Mouse (Mus musculus): ENCODE measurements around the gene Rnf169.

Rnf169 gene

DNA sequence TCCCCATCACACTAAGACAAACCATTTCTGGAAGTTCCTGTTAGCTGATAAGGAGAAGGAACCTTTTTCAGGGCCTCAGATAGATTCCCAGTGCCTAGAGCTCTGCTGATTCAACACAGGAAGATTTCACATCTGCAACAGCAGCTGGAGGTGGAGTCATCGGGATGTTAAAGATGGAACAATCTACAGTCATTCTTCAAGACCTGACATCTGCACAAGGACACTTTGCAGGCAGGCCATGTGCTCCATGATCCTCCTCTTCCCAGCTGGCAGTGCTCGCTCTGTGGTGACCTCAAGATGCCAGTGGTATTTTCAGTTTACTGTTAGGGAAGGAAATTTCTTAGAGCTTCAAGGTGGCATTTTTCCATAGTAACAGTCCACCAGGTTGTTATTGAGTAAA, 87.9 kb downstream of the Rnf169 start:
- no peak for DNase-seq (ENCODE audit: low spot score)

DNA sequence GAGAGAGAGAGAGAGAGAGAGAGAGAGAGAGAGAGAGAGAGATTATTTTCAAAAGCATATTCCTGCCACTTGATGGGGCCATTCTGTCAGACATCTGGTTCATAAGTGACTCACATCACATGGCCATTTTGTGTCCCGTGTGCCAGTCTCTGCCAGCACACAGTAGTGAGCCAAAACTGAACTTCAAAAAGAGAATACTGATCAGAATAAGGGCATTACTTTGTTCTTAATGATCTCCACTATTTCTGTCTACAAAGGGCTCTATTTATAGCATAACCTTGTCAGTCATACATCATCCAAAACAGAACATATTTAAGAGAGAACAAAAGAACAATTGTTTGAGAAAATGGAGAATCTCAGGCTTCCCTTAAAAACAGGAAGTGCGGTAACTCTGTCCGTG, 88.8 kb downstream of the Rnf169 start:
- no peak for DNase-seq (ENCODE audit: low spot score)

DNA sequence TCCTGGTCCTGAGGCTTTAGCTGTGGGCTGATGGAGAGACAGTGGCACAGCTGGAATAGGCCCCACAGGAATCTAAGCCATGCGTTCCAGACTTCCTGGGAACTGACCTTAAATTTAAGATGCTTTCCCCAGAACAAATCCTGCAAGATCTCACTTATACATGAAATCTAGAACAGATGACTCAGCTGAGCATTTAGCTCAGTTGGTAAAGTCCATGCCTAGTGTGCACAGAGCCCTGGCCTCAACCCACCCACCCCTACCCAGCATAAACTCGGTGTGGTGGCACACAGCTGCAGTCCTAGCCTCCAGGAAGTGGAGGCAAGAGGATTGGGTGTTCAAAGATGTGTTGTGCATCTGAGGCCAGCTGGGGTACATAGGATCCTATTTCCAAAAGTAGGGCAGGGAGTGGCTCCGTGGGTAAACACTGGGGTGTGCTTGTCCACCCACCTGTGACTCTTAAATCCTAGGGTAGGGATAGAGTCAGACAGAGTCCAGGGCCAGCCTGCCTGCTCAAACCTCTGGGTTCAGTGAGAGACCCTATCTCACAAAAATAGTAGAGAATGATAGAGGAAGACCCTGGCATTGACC, 90.0 kb downstream of the Rnf169 start:
- DNase-seq (ENCODE audit: low spot score) = no peak

DNA sequence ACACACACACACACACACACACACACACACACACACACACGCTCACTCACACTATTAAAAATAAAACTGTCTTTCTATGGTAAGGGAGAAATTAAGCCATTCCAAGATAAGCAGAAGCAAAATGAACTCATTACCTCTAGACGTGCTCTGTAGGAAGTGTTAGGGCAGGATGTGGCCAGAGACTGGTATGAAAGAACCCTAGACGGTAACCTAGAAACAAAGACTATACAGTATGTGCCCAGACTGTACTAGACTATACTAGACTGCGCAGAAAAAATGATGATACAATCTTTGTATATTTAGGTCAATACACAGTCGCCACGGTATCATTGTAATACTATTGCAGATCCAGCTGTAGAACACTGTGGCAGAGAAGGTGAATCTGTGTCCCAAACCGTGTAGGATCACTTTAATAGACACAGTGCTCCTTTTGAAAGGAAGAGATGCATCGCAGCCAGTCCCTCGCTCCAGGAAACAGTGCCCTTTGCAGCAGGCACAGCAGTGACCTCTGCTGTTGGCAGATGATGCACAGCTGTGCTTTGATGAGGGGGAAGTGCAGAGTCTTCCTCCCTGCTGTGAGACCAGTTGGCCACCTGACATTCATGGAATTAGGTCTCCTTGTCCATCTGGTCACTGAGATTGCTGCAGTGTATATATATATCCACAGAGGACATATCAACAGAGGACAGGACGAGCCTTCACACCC, 90.9 kb downstream of the Rnf169 start:
- DNase-seq (ENCODE audit: low spot score) = peak; percentile 16

DNA sequence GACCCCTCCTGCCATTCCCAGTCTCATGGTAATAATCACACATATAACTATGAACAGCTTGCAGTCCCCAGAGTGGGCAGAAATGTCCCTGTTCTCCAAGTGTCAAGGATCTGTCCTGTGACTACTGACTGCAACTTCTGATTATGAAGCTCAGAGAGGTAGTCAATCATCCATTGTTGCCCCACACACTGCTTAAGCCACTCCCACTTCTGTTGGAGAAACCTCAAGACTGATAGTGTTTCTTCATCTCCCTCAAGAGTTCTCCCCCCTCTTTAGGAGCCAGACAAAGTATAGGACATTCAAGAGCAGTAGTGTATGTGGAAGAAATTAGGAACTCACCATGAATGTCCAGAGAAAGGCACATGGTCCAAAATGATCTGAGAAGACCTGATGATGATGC, 92.5 kb downstream of the Rnf169 start:
- DNase-seq (ENCODE audit: low spot score) = no peak

DNA sequence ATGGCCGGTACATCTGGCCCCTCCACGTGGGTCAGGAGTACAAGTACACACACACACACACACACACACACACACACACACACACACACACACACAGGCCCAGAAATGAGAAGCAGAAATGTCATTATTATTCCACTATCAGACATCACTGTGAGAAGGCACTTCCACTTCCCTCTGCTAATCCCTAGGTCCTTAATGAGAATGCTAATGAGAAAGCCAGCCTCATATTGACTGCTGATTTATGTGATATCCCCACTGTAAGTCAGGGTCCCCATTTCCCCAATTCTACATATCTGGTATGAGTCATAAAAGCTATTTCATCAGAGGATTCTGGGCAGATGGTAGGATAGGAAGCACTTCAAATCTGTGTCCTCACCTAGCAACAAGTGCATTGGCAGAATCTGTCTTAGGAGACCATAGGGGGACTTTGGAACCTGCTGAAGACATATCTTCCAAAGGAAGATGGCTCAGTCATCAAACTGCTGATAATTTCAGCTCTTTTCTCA, 93.0 kb downstream of the Rnf169 start:
- no peak for DNase-seq (ENCODE audit: low spot score)

DNA sequence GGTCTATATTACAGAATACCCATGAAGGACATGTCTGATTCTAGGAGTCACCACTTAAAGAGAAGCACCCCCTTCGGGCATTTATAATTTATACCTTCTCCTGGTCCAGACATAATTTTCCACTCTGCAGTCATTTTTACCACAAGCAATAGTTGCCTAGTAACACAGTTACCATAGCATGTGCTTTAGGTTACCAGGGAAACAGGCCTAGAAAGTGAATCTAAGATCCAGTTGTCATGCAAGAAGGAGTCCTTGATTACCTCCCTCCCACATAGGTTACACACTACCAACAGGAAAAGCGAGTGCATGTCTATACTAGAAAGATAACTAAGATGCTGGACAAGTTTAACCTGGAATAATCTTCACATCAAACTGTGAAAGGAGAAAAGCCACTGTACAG, 102.0 kb downstream of the Rnf169 start:
- no peak for DNase-seq (ENCODE audit: low spot score)

DNA sequence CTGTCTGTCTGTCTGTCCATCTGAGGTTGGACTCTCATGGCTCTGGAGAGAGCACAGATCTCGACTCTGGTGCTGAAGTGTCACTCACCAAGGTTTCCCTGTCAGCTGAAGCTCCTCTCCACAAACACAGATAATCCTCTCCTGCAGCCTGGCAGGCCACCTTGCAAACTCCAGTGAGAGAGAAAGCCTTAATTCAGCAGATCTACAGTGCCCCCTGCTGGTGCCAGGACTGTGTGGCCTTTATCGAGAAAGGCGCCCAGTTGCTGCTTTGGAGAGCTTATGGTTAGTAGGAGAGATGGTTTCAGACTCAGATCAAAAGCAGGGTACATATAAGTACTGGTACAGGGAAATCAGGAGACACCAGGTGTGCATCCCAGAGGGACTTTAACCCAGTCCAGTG, 103.9 kb downstream of the Rnf169 start:
- DNase-seq (ENCODE audit: low spot score) = peak; percentile 74

DNA sequence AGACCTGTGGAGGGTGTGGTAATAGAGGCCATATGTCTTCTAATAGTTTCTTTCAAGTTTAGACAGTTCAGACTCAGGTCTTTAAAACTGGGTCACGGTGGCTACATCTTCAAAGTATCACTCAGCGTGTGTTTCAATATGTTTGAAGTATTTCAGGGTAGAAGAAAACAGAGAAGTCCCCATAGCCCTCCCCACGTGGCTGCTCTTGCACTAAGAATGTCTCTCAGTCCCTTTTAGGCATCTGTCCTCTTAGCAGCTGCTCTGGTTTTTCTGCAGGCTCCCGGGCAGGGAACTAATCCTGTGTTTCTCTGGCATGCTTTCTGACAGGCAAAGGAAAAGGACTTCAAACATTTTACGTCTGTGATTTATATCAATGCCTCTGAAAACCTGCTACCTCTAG, 104.4 kb downstream of the Rnf169 start:
- no peak for DNase-seq (ENCODE audit: low spot score)

DNA sequence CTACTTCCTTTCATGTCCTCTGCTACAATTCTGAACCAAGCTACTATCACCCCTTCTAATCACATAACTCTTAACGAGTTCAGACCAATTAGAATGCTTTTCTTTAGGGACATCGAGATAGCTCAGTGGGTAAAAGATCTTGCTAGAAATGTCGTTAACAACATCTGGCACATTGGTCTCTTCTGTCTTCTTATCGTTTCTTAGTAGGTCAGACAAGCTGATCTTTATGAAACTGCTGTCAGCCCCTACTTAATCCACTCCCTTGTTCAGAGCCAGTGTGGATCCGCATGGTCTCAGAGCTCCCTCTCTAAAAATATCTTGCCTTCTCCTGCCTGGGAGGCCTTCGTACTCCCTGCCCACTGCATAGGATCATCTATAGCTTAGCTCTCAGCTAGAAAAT, 106.3 kb downstream of the Rnf169 start:
- no peak for DNase-seq (ENCODE audit: low spot score)
